Mouse (Mus musculus) midbrain, postnatal 0 days (tissue): ENCODE data around the gene Gm17555. TPM values are rescaled to one million over a fixed set of nuclear protein-coding genes. Genes with fewer than 3 reads are reported as not detected.

Experiments
- ATAC-seq: fragments of 200-750 bp; cut with Nextera tagmentation; 2 replicates; pipeline ENCODE4 v1.8.0; 2017; ENCODE audit warnings: moderate number of reproducible peaks, mild to moderate bottlenecking, moderate TSS enrichment, moderate library complexity; ENCODE audit not compliant: low FRiP score
- DNase-seq: peaks from one replicate; pipeline ENCODE4 v3.0.0-alpha.2; 2015; ENCODE audit warnings: low spot score
- H3K27ac ChIP-seq: fragments of 300-500 bp; sonication (generic); 2 replicates; pipeline ENCODE4 v1.5.1; 2014; ENCODE audit warnings: low read depth, mild to moderate bottlenecking, low read length, mixed read lengths
- H3K27me3 ChIP-seq: fragments of 300-500 bp; sonication (generic); 2 replicates; pipeline ENCODE4 v1.6.1; 2014; ENCODE audit warnings: low read length, control low read depth, mixed read lengths; ENCODE audit not compliant: insufficient read depth
- H3K36me3 ChIP-seq: fragments of 300-500 bp; sonication (generic); 2 replicates; pipeline ENCODE4 v1.6.1; 2014; ENCODE audit warnings: low read length, control low read depth, mixed read lengths; ENCODE audit not compliant: insufficient read depth
- H3K4me1 ChIP-seq: fragments of 300-500 bp; sonication (generic); 2 replicates; pipeline ENCODE4 v1.6.1; 2014; ENCODE audit warnings: mild to moderate bottlenecking, control low read depth, antibody characterized with exemption, low read length, mixed read lengths; ENCODE audit not compliant: insufficient read depth
- H3K4me2 ChIP-seq: fragments of 300-500 bp; sonication (generic); 2 replicates; pipeline ENCODE4 v1.6.1; 2014; ENCODE audit warnings: low read depth, mild to moderate bottlenecking, low read length, mixed read lengths; ENCODE audit not compliant: poor library complexity, severe bottlenecking
- H3K4me3 ChIP-seq: fragments of 300-500 bp; sonication (generic); 2 replicates; pipeline ENCODE4 v1.5.1; 2014; ENCODE audit warnings: low read depth, mild to moderate bottlenecking, low read length, moderate library complexity
- H3K9ac ChIP-seq: fragments of 300-500 bp; sonication (generic); replicated peaks from 2 replicates; pipeline ENCODE4 v1.6.1; 2014; ENCODE audit warnings: mild to moderate bottlenecking, low read length, moderate library complexity, mixed read lengths; ENCODE audit not compliant: poor library complexity, severe bottlenecking
- H3K9me3 ChIP-seq: fragments of 300-500 bp; sonication (generic); 2 replicates; pipeline ENCODE4 v1.6.1; 2016; ENCODE audit warnings: low read length, control low read depth
- CTCF ChIP-seq: IDR thresholded peaks from 2 replicates; pipeline ENCODE4 v1.5.1; 2016; ENCODE audit warnings: antibody characterized with exemption, mild to moderate bottlenecking
- WGBS: fragments of 180-500 bp; shearing (Covaris S2); extraction: QIAGEN DNeasy Blood & Tissue Kit; methylation state at CpG from one replicate; pipeline ENCODE4 v1.1.7; 2014; 5-methylcytosine and 5-hydroxymethylcytosine counted together
- polyA plus RNA-seq: library from polyadenylated mRNA; unstranded; fragments of >200 nt; fragmentation: Nextera tagmentation; extraction: Ambion mirVana; gene quantifications from 2 replicates; pipeline ENCODE4 v1.2.1, GENCODE M21; 2015
- total RNA-seq: library from RNA; depleted of rRNA; stranded (reverse); fragments of >200 nt; gene quantifications from 2 replicates; pipeline ENCODE4 v1.2.3, GENCODE M21; 2014; rRNA removed

Gm17555 gene
- total and polyA plus RNA-seq, 2 experiments from 2014 or later: not detected

GRCm38 (mm10) chr2:126236905-126237304 is 22.0 kb downstream of the Gm17555 start:
- Histone ChIP-seq H3K27ac (no peak overlapping the region), H3K4me3 (no peak overlapping the region), H3K27me3 (no peaks in the 10 kb centered on the region), H3K4me2 (no peak overlapping the region), H3K4me1 (no peaks in the 10 kb centered on the region), H3K36me3 (no peaks in the 10 kb centered on the region), H3K9me3 (no peaks in the 10 kb centered on the region), H3K9ac (no peak overlapping the region)
- WGBS: 91% methylated on average over 4 of the region's 4 CpGs
- TF ChIP-seq CTCF: no peak
- ATAC-seq (no peak), DNase-seq (no peak)

DNA sequence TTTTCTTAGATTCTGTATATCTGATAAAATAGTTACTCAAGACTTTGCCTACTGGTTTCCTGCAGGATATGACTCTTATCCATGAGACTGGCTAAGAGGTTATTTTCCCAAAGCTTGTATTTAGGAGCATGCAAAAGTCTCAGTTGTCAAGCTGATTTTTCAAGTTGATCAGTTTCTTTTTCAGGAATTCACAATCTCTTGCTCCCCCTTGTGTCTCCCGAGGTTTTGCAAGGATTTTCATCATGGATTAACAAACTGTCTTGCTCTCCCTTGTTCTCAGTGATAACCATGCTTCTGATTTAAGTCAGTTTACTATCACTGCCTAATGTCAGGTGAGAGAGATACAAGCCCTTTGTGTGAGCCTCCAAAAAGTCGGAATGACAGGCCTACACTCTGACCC is 30.5 kb downstream of the Gm17555 start:
- ATAC-seq (no peak), DNase-seq (peak; percentile 21)
- H3K27me3 ChIP-seq: no peaks in the 10 kb centered on the region
- H3K4me2 ChIP-seq: no peak overlapping the region
- no peak overlapping the region for H3K27ac ChIP-seq
- 32% methylated on average over 2 of the region's 2 CpGs for WGBS
- H3K9ac ChIP-seq: no peak overlapping the region
- no peaks in the 10 kb centered on the region for H3K4me1 ChIP-seq
- TF ChIP-seq CTCF: peak; percentile 65
- H3K9me3 ChIP-seq: no peaks in the 10 kb centered on the region
- no peaks in the 10 kb centered on the region for H3K36me3 ChIP-seq
- H3K4me3 ChIP-seq: no peak overlapping the region

- 98% methylated on average over 2 of the region's 2 CpGs for WGBS
- ATAC-seq (no peak), DNase-seq (no peak)
- no peaks in the 10 kb centered on the region for H3K4me1 ChIP-seq
- no peak overlapping the region for H3K4me3 ChIP-seq
- H3K9ac ChIP-seq: no peak overlapping the region
- no peak overlapping the region for H3K4me2 ChIP-seq
- H3K27ac ChIP-seq: no peak overlapping the region
- TF ChIP-seq CTCF: no peak
- no peaks in the 10 kb centered on the region for H3K27me3 ChIP-seq
- H3K36me3 ChIP-seq: no peaks in the 10 kb centered on the region
- no peaks in the 10 kb centered on the region for H3K9me3 ChIP-seq
Observed at GRCm38 (mm10) chr2:126248536-126248935, 33.6 kb downstream of the Gm17555 start.

- DNase-seq (no peak), ATAC-seq (no peak)
- no peak overlapping the region for H3K27ac ChIP-seq
- no peak overlapping the region for H3K9ac ChIP-seq
- no peak for TF ChIP-seq CTCF
- no peak overlapping the region for H3K4me3 ChIP-seq
- no peaks in the 10 kb centered on the region for H3K27me3 ChIP-seq
- no peaks in the 10 kb centered on the region for H3K9me3 ChIP-seq
- H3K4me2 ChIP-seq: no peak overlapping the region
- H3K36me3 ChIP-seq: no peaks in the 10 kb centered on the region
- H3K4me1 ChIP-seq: no peaks in the 10 kb centered on the region
Observed at GRCm38 (mm10) chr2:126252211-126252610, 37.3 kb downstream of the Gm17555 start.

Other genes with a start within 250 kb of the Gm17555 start
- 1.5 and 3.3 TPM in 2 replicates for gene Fgf7, start 180.4 kb upstream of the Gm17555 start, total RNA-seq
- 0.41 and 0.45 TPM in 2 replicates for gene Fgf7, start 180.4 kb upstream of the Gm17555 start, polyA plus RNA-seq
- gene Fam227b, start 63.1 kb upstream of the Gm17555 start, total RNA-seq: 0.57 TPM in 1 of 2 replicates, not detected in the other
- not detected in 2 replicates for gene Fam227b, start 63.1 kb upstream of the Gm17555 start, polyA plus RNA-seq
- gene Dtwd1, start 63.0 kb upstream of the Gm17555 start, total RNA-seq: 7.4 TPM in 2 replicates
- 15.5 and 16.7 TPM in 2 replicates for gene Dtwd1, start 63.0 kb upstream of the Gm17555 start, polyA plus RNA-seq